In the genomic region with DNA sequence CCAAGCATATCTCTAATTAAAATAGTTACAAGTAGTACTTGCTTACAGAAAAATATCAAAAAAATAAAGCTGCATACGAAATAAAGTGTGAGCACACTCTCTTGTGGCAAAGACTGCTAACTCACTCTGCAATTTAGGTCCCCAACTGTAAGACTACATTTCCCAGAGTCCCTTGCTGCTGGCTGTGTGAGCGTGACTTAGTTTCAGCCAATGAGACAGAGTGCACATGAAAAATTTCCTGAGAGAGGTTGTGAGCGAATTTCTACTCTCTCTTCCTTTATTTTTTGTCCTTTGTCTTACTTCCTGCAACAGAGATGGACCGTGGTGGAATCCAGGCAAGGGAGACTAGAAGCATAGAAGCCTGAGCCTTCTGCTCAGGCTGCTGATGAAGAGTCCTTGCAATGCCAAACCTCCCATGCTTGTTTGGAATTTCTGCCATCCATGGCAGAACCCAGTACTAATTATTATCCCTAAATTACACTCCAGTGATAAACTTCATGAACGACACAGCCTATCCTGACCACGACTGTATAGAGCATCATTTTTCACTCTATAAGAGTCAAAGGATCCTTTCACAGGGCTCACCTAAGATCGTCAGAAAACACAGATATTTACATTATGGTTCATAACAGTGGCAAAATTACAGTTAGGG, we compare ENCODE assay signal across 8 mouse cellular contexts.
A peak's percentile ranks its signal among the peaks of the same experiment; 100 is the strongest.
DNase-seq lines count a peak whose midpoint lies in the region; ATAC-seq lines count a peak whose summit lies in the region.

No protein-coding gene starts in this region.

- WGBS in heart, embryonic 12.5 days = 39% methylated on average over 7 of the region's 7 CpGs
- 37% methylated on average over 7 of the region's 7 CpGs for WGBS in stomach, embryonic 15.5 days

- H3K36me3 ChIP-seq in heart, embryonic 12.5 days = no peaks in the 10 kb centered on the region
- H3K36me3 ChIP-seq in stomach, embryonic 15.5 days = no peaks in the 10 kb centered on the region

- no peak overlapping the region for H3K9ac ChIP-seq in heart, embryonic 12.5 days
- H3K9ac ChIP-seq in stomach, embryonic 15.5 days = no peak overlapping the region

- peak; percentile 39 for DNase-seq in left cerebral cortex, adult 11 months (ENCODE audit: low spot score)
- DNase-seq in left cerebral cortex, postnatal 4 days = no peak
- peak; percentile 35 for DNase-seq in c-Kit-positive CD71-negative TER-119-negative erythroid progenitor cells, embryonic 14.5 days (ENCODE audit: low read depth)
- peak; percentile 55 for DNase-seq in kidney, postnatal 10 days
- peak; percentile 65 for DNase-seq in lung, postnatal 10 days
- DNase-seq in frontal cortex, postnatal 25 days (ENCODE audit: low spot score in 2 of 2) = no peak

- peak overlapping the region; percentile 63 for H3K4me2 ChIP-seq in heart, embryonic 12.5 days
- peak overlapping the region; percentile 50 for H3K4me2 ChIP-seq in stomach, embryonic 15.5 days

- no peaks in the 10 kb centered on the region for H3K27me3 ChIP-seq in heart, embryonic 12.5 days (replicated peaks)
- H3K27me3 ChIP-seq in stomach, embryonic 15.5 days (replicated peaks) = no peaks in the 10 kb centered on the region

- ATAC-seq in heart, embryonic 12.5 days (ENCODE audit: insufficient number of reproducible peaks, low FRiP score) = peak; percentile 63; the same call in 1 of the 2 replicates
- ATAC-seq in stomach, embryonic 15.5 days (ENCODE audit: insufficient read depth, low FRiP score, low read depth) = peak; percentile 77; the same call in 1 of the 2 replicates

- H3K4me1 ChIP-seq in heart, embryonic 12.5 days (replicated peaks) = 0 out of 2 replicates have a peak, but pooled peaks cover 5% of the 10 kb centered on the region
- no peaks in the 10 kb centered on the region for H3K4me1 ChIP-seq in stomach, embryonic 15.5 days

- intact Hi-C loops in left cerebral cortex, postnatal 4 days (cut with DNase I) = no loop called here

- H3K27ac ChIP-seq in heart, embryonic 12.5 days (ENCODE audit: poor library complexity, severe bottlenecking) = no peak overlapping the region
- H3K27ac ChIP-seq in stomach, embryonic 15.5 days = no peak overlapping the region

- H3K4me3 ChIP-seq in heart, embryonic 12.5 days = peak overlapping the region; percentile 38
- peak overlapping the region; percentile 31 for H3K4me3 ChIP-seq in stomach, embryonic 15.5 days (replicated peaks)

- no peaks in the 10 kb centered on the region for H3K9me3 ChIP-seq in heart, embryonic 12.5 days (replicated peaks)
- H3K9me3 ChIP-seq in stomach, embryonic 15.5 days = no peaks in the 10 kb centered on the region

Comparison
In these comparisons a context has a peak if more than half of its experiments do, and no peak if none do; other contexts are left out.
1. DNase-seq: peak in left cerebral cortex, adult 11 months (single experiment), c-Kit-positive CD71-negative TER-119-negative erythroid progenitor cells, embryonic 14.5 days (single experiment), kidney, postnatal 10 days (single experiment) and lung, postnatal 10 days (single experiment); none in left cerebral cortex, postnatal 4 days (single experiment) and frontal cortex, postnatal 25 days (0 of 2).